Mouse (Mus musculus) lung, adult 10 weeks (tissue): ENCODE results near the gene Ttc9. TPM values are rescaled to one million over a fixed set of nuclear protein-coding genes. Genes with fewer than 3 reads are reported as not detected.

Source experiments
- polyA plus RNA-seq: library from polyadenylated mRNA; stranded (reverse); fragments of 350-450 nt; fragmentation: Illumina TruSeq; extraction: RNeasy Lipid Tissue Mini Kit (QIAGEN cat#74804); gene quantifications from one replicate; pipeline ENCODE4 v1.2.3, GENCODE M21; 2014; ENCODE audit warnings: low read depth, low replicate concordance; ENCODE audit not compliant: insufficient read depth

The Ttc9 gene
- polyA plus RNA-seq = 12.3 TPM

DNA sequence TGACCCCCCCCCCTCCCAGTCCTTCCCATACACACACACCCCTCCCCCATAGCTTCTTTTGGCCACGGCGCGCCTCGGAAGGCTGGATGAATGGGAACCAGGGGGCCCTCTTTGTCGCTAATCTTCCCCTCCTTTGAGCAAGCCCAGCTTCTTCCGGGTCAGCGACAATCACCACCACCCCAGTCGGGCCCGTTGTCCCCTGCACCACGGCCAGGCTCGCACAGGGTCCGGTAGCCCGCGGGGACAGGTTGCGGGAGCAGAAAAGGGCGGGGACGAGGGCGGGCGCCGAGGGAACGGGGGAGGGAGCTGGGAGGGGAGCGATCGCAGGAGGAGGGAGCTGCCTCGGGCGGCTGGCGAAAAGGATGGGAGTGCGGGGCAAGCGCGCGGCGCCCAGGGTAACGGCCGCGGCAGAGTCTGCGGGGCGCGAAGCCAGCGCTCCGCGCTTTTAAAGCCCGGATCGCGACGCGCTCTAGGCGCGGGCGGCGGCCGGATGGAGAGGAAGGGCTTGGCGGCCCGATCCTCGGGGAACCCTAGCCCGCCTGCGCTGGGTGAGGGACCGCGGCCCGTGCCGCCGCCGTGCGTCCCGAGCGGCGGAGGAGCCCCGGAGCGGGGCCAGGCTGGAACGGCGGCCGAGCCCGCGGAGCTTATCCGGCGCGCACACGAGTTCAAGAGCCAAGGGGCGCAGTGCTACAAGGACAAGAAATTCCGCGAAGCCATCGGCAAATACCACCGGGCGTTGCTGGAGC is at the start of gene Ttc9:
Gene Ttc9 (plus strand): TSS at position 335 of the 746 bp plus-strand sequence.

DNA sequence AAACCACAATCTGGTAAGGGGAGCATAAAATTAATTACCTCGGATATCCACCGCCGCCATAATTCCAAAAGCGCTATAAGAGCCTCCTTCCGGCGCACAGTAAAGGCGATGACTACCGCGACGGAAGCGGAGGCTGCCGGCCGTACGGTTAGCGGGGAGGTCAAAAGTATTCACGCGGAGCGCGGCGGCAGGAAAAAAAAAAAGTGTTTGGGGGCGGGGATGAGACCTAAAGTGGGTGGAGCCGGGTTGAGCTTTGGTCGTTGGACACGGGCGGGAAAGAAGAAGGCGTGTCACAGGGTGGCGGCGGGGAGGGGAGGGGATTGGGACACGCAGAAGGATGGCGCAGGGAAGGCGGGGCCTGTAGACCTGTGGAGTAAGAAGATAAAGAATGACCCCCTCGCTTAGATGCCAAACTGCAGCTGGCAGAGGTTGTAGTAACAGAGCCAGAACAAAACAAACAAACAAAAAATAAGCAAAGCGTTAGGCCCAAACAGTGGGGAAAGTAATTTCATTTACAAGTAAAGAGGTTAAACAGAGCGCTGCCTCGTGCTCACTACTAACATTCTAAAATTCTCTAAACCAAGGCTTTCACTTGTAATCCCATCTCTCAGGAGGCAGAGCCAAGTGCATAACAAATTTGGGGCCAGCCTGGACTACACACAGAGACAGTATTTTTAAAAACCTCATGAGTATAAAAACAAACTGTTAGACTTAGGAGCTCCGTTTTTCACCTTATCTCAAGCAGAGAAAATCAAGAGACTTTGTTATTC is 36.0 kb upstream of the Ttc9 start, which contains the start of gene Med6:
Gene Med6 (minus strand): TSS at position 107 of the 770 bp plus-strand sequence.

Other genes with a start within 250 kb of the Ttc9 start
- gene Adam4, start 209.3 kb upstream of the Ttc9 start, polyA plus RNA-seq = 0.35 TPM
- 125 TPM for gene Cox16, start 146.1 kb upstream of the Ttc9 start, polyA plus RNA-seq
- gene Gm20498, start 98.3 kb upstream of the Ttc9 start, polyA plus RNA-seq = 8.6 TPM
- 24.3 TPM for gene Synj2bp, start 98.3 kb upstream of the Ttc9 start, polyA plus RNA-seq
- not detected for gene Adam21, start 62.8 kb upstream of the Ttc9 start, polyA plus RNA-seq
- 35.9 TPM for gene Med6, start 36.2 kb upstream of the Ttc9 start, polyA plus RNA-seq
- 1.2 TPM for gene Map3k9, start 149.9 kb downstream of the Ttc9 start, polyA plus RNA-seq
- 29.3 TPM for gene Pcnx, start 228.8 kb downstream of the Ttc9 start, polyA plus RNA-seq